Mouse (Mus musculus): ENCODE measurements around the gene Unc45b. TPM values are rescaled to one million over a fixed set of nuclear protein-coding genes. Genes with fewer than 3 reads are reported as not detected.
"Not testable (repeated sequence)": the region's sequence is repeated elsewhere in the genome, so short reads cannot be mapped to it uniquely, and the experiment has no call there.

Unc45b gene
- total RNA-seq, 2 experiments from 2014 or later = 4.4 to 4.9 TPM

- no peak for DNase-seq (ENCODE audit: low spot score in 2 of 2)
Observed at GRCm38 (mm10) chr11:82945636-82946035, 35.3 kb downstream of the Unc45b start.

GRCm38 (mm10) chr11:82947457-82947856, 37.1 kb downstream of the Unc45b start:
- DNase-seq (ENCODE audit: low spot score in 2 of 2) = no peak

GRCm38 (mm10) chr11:82949036-82949435, 38.7 kb downstream of the Unc45b start:
- no peak for DNase-seq (ENCODE audit: low spot score in 2 of 2)

GRCm38 (mm10) chr11:82950736-82951481, 40.6 kb downstream of the Unc45b start, which contains the start of gene Slfn5:
Gene Slfn5, plus strand, starts transcription at chr11:82951349.
- no peak for DNase-seq (ENCODE audit: low spot score in 2 of 2)

GRCm38 (mm10) chr11:82951865-82952611, 41.7 kb downstream of the Unc45b start:
- no peak for DNase-seq (ENCODE audit: low spot score in 2 of 2)

- DNase-seq (ENCODE audit: low spot score in 2 of 2) = no peak
Observed at GRCm38 (mm10) chr11:82952612-82953542, 42.5 kb downstream of the Unc45b start.

GRCm38 (mm10) chr11:82954631-82955030, 44.3 kb downstream of the Unc45b start:
- DNase-seq (ENCODE audit: low spot score in 2 of 2) = no peak

GRCm38 (mm10) chr11:82956925-82957324, 46.6 kb downstream of the Unc45b start:
- DNase-seq (ENCODE audit: low spot score in 2 of 2) = no peak

GRCm38 (mm10) chr11:82959613-82960012, 49.3 kb downstream of the Unc45b start:
- DNase-seq (ENCODE audit: low spot score in 2 of 2) = peak; percentile 13 to 32

- DNase-seq (ENCODE audit: low spot score in 2 of 2) = no peak
Observed at GRCm38 (mm10) chr11:82961743-82962142, 51.4 kb downstream of the Unc45b start.

GRCm38 (mm10) chr11:82962215-82962614, 51.9 kb downstream of the Unc45b start:
- no peak for DNase-seq (ENCODE audit: low spot score in 2 of 2)

- DNase-seq (ENCODE audit: low spot score in 2 of 2) = peak; percentile 26 to 56
Observed at GRCm38 (mm10) chr11:82970712-82971589, 60.6 kb downstream of the Unc45b start.

- no peak for DNase-seq (ENCODE audit: low spot score in 2 of 2)
Observed at GRCm38 (mm10) chr11:82971590-82971974, 61.2 kb downstream of the Unc45b start.

GRCm38 (mm10) chr11:82973916-82974315, 63.6 kb downstream of the Unc45b start:
- no peak for DNase-seq (ENCODE audit: low spot score in 2 of 2)

- DNase-seq (ENCODE audit: low spot score in 2 of 2) = not testable (repeated sequence)
Observed at GRCm38 (mm10) chr11:82982409-82982808, 72.1 kb downstream of the Unc45b start.

- no peak for DNase-seq (ENCODE audit: low spot score in 2 of 2)
Observed at GRCm38 (mm10) chr11:82983193-82983592, 72.8 kb downstream of the Unc45b start.

GRCm38 (mm10) chr11:82987621-82988020, 77.3 kb downstream of the Unc45b start:
- no peak for DNase-seq (ENCODE audit: low spot score in 2 of 2)

GRCm38 (mm10) chr11:82989357-82989756, 79.0 kb downstream of the Unc45b start:
- DNase-seq (ENCODE audit: low spot score in 2 of 2) = no peak

- not testable (repeated sequence) for DNase-seq (ENCODE audit: low spot score in 2 of 2)
Observed at GRCm38 (mm10) chr11:82990612-82991385, 80.4 kb downstream of the Unc45b start.

Data from layer of hippocampus, postnatal 10 days (tissue).